Mouse (Mus musculus): ENCODE results near the gene Dzank1. TPM values are rescaled to one million over a fixed set of nuclear protein-coding genes. Genes with fewer than 3 reads are reported as not detected.

Gene Dzank1
- polyA plus RNA-seq, 1 experiment, result 0.16 TPM

DNA sequence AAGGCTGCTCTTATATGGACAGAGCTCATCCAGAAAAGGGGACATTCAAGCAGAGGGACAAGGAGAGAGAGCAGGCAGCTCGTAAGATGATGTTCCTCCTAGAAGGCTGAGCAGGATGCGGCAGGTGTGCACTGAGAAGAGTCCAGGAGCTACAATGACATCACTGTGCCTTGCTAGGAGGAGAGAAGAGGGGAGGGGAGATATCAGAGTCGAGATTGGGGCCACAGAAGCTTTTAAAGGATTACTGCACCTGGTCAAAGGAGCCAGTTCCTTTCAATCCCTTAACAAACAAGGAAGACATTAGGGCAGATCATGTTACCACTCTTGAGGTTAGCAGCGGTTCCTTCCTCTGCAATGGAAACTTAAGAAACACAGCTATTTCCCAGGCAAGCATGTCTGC is 20.3 kb upstream of the Dzank1 start:
- Histone ChIP-seq H3K79me2 (ENCODE audit: control insufficient read depth, insufficient read depth) (no peaks in the 10 kb centered on the region), H3K36me3 (ENCODE audit: control insufficient read depth, insufficient read depth) (peaks cover 26% of the 10 kb centered on the region), H3K4me3 (ENCODE audit: insufficient read depth, poor library complexity, severe bottlenecking) (no peak overlapping the region), H3K27me3 (ENCODE audit: control insufficient read depth, insufficient read depth, insufficient read length) (no peaks in the 10 kb centered on the region), H3ac (ENCODE audit: control insufficient read depth, insufficient read length, low read depth) (no peak overlapping the region), H3K79me3 (ENCODE audit: low read depth) (no peaks in the 10 kb centered on the region)
- TF ChIP-seq MYOG (IDR thresholded peaks at IDR 0.05; ENCODE audit: control insufficient read depth, extremely low read depth, insufficient read length) (no peak), CTCF (IDR thresholded peaks at IDR 0.05; ENCODE audit: control insufficient read depth, insufficient read depth, insufficient read length) (no peak), MAX (IDR thresholded peaks at IDR 0.05) (no peak), FOSL1 (IDR thresholded peaks at IDR 0.05; ENCODE audit: insufficient read depth, low read length, poor library complexity, severe bottlenecking) (no peak), USF1 (IDR thresholded peaks at IDR 0.05; ENCODE audit: low read depth) (no peak), CEBPB (IDR thresholded peaks at IDR 0.05; ENCODE audit: low read depth) (no peak), MYOD1 (IDR thresholded peaks at IDR 0.05; ENCODE audit: control insufficient read depth, insufficient read length, low read depth) (no peak)

DNA sequence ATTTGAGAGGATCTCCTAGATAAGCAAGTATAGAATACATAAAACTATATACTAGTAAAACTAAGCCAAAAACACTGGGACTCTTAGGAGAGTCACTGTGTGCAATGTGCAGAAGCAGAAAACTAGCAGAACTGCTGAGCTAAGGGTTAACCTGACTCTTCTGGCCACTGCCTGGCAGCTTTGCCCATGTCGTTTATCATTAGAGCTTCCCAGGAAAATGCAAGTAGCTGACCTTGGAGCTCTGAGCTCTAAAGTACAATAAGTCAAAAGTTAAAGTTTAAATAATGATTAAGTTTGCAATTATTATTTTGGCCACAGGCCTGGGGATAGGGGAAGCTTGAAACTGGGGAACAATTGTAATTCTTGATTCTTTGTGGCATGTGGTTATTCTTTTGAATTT is 18.3 kb upstream of the Dzank1 start:
- no peaks in the 10 kb centered on the region for H3K79me2 ChIP-seq (ENCODE audit: control insufficient read depth, insufficient read depth)
- no peaks in the 10 kb centered on the region for H3K79me3 ChIP-seq (ENCODE audit: low read depth)
- no peak overlapping the region for H3K4me3 ChIP-seq (ENCODE audit: insufficient read depth, poor library complexity, severe bottlenecking)
- H3K36me3 ChIP-seq (ENCODE audit: control insufficient read depth, insufficient read depth), result peaks cover 29% of the 10 kb centered on the region
- H3K27me3 ChIP-seq (ENCODE audit: control insufficient read depth, insufficient read depth, insufficient read length), result no peaks in the 10 kb centered on the region
- TF ChIP-seq MAX (IDR thresholded peaks at IDR 0.05) (no peak), FOSL1 (IDR thresholded peaks at IDR 0.05; ENCODE audit: insufficient read depth, low read length, poor library complexity, severe bottlenecking) (no peak), MYOD1 (IDR thresholded peaks at IDR 0.05; ENCODE audit: control insufficient read depth, insufficient read length, low read depth) (no peak), MYOG (IDR thresholded peaks at IDR 0.05; ENCODE audit: control insufficient read depth, extremely low read depth, insufficient read length) (no peak), CTCF (IDR thresholded peaks at IDR 0.05; ENCODE audit: control insufficient read depth, insufficient read depth, insufficient read length) (no peak), USF1 (IDR thresholded peaks at IDR 0.05; ENCODE audit: low read depth) (no peak)
- H3ac ChIP-seq (ENCODE audit: control insufficient read depth, insufficient read length, low read depth), result no peak overlapping the region

DNA sequence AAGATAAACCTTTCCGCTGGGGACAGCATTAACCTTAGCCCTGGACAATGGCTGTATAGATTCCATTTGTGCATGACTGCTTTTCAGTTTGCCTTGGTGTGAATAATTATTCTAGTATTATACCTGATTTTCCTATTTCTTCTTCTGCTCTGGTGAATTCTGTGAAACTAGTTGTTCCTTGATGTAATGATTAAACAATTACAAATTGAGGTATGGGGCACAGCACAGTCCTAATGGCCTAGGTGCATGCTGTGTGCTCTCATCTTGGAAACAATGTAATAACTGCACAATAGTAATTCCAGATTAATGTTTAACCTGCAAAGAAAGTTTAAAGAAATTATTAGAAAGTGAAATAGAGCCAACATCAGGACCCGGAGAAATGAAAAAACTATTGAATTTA is 17.8 kb upstream of the Dzank1 start:
- Histone ChIP-seq H3K27me3 (ENCODE audit: control insufficient read depth, insufficient read depth, insufficient read length) (no peaks in the 10 kb centered on the region), H3K79me3 (ENCODE audit: low read depth) (no peaks in the 10 kb centered on the region), H3K36me3 (ENCODE audit: control insufficient read depth, insufficient read depth) (peaks cover 34% of the 10 kb centered on the region), H3K79me2 (ENCODE audit: control insufficient read depth, insufficient read depth) (no peaks in the 10 kb centered on the region), H3K4me3 (ENCODE audit: insufficient read depth, poor library complexity, severe bottlenecking) (no peak overlapping the region), H3ac (ENCODE audit: control insufficient read depth, insufficient read length, low read depth) (no peak overlapping the region)
- TF ChIP-seq FOSL1 (IDR thresholded peaks at IDR 0.05; ENCODE audit: insufficient read depth, low read length, poor library complexity, severe bottlenecking) (no peak), MAX (IDR thresholded peaks at IDR 0.05) (no peak), USF1 (IDR thresholded peaks at IDR 0.05; ENCODE audit: low read depth) (no peak), CEBPB (IDR thresholded peaks at IDR 0.05; ENCODE audit: low read depth) (no peak), CTCF (IDR thresholded peaks at IDR 0.05; ENCODE audit: control insufficient read depth, insufficient read depth, insufficient read length) (no peak), MYOG (IDR thresholded peaks at IDR 0.05; ENCODE audit: control insufficient read depth, extremely low read depth, insufficient read length) (no peak), MYOD1 (IDR thresholded peaks at IDR 0.05; ENCODE audit: control insufficient read depth, insufficient read length, low read depth) (no peak)

DNA sequence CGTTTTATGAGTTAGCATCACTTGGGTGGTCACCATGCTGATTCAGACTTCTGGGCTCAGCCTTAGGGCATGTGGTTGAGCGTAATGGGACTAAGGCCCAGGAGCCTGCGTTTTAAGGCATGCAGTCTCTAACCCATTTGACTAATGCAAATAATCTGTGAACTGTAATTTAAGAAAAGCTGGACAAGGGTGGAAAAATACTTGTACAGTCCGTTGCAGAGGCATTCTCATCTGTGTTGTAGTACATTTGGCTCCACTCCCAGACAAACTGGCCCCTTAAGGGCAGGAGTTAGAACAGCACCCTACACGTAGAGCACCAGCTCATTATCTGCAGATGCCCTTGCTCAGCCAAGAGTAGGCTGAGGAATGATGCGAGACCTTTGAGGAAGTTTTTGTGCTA is 17.4 kb upstream of the Dzank1 start:
- H3K4me3 ChIP-seq (ENCODE audit: insufficient read depth, poor library complexity, severe bottlenecking), result no peak overlapping the region
- no peaks in the 10 kb centered on the region for H3K79me2 ChIP-seq (ENCODE audit: control insufficient read depth, insufficient read depth)
- H3K27me3 ChIP-seq (ENCODE audit: control insufficient read depth, insufficient read depth, insufficient read length), result no peaks in the 10 kb centered on the region
- no peaks in the 10 kb centered on the region for H3K79me3 ChIP-seq (ENCODE audit: low read depth)
- peaks cover 37% of the 10 kb centered on the region for H3K36me3 ChIP-seq (ENCODE audit: control insufficient read depth, insufficient read depth)
- no peak for TF ChIP-seq MYOD1 (IDR thresholded peaks at IDR 0.05; ENCODE audit: control insufficient read depth, insufficient read length, low read depth)
- TF ChIP-seq FOSL1 (IDR thresholded peaks at IDR 0.05; ENCODE audit: insufficient read depth, low read length, poor library complexity, severe bottlenecking), result no peak
- no peak for TF ChIP-seq CTCF (IDR thresholded peaks at IDR 0.05; ENCODE audit: control insufficient read depth, insufficient read depth, insufficient read length)
- TF ChIP-seq MYOG (IDR thresholded peaks at IDR 0.05; ENCODE audit: control insufficient read depth, extremely low read depth, insufficient read length), result no peak
- no peak for TF ChIP-seq MAX (IDR thresholded peaks at IDR 0.05)
- H3ac ChIP-seq (ENCODE audit: control insufficient read depth, insufficient read length, low read depth), result no peak overlapping the region

DNA sequence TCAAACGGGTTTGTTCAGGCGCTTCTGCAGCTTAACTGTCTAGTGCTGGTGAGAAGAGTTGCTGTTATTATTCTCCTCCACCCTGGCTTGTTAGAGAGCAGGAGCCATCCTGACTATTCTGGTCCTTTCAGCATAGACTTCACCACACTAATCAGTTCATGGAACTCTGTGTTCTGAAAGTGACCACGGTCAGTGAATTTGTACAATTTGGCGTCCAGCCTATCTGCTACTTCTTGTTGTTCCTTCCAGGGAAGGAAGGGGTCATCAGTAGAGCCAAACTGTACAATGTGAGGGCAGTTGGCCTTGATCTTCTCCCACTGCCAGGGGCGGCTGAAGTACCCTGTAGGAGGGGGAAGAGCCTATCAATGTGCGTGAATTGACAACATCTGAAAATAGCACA is 16.5 kb upstream of the Dzank1 start:
- H3K79me2 ChIP-seq (ENCODE audit: control insufficient read depth, insufficient read depth), result no peaks in the 10 kb centered on the region
- H3ac ChIP-seq (ENCODE audit: control insufficient read depth, insufficient read length, low read depth), result no peak overlapping the region
- H3K4me3 ChIP-seq (ENCODE audit: insufficient read depth, poor library complexity, severe bottlenecking), result no peak overlapping the region
- TF ChIP-seq MAX (IDR thresholded peaks at IDR 0.05) (no peak), MYOD1 (IDR thresholded peaks at IDR 0.05; ENCODE audit: control insufficient read depth, insufficient read length, low read depth) (no peak), CEBPB (IDR thresholded peaks at IDR 0.05; ENCODE audit: low read depth) (no peak), MYOG (IDR thresholded peaks at IDR 0.05; ENCODE audit: control insufficient read depth, extremely low read depth, insufficient read length) (no peak), FOSL1 (IDR thresholded peaks at IDR 0.05; ENCODE audit: insufficient read depth, low read length, poor library complexity, severe bottlenecking) (no peak)
- no peaks in the 10 kb centered on the region for H3K79me3 ChIP-seq (ENCODE audit: low read depth)
- no peaks in the 10 kb centered on the region for H3K27me3 ChIP-seq (ENCODE audit: control insufficient read depth, insufficient read depth, insufficient read length)
- H3K36me3 ChIP-seq (ENCODE audit: control insufficient read depth, insufficient read depth), result peaks cover 47% of the 10 kb centered on the region

DNA sequence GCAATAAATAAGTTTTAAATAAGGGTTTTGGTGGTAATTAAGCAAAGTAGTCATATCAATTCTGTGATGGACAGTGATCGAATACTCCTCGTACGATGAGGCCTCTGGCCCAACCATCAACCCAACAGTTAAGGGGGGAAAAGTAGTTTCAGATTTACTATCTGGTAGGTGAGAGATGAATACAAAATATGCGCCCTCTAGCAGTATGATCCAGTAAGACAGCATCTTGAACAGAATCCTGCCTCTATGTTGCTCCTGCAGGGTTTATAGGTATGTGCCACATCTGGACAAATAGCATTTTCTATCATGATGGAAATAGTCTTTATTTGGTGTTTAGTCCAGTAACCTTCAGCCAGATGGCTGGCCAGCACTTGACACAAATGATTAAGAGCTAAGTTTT is 14.0 kb upstream of the Dzank1 start:
- peaks cover 71% of the 10 kb centered on the region for H3K36me3 ChIP-seq (ENCODE audit: control insufficient read depth, insufficient read depth)
- no peaks in the 10 kb centered on the region for H3K27me3 ChIP-seq (ENCODE audit: control insufficient read depth, insufficient read depth, insufficient read length)
- no peak overlapping the region for H3K4me3 ChIP-seq (ENCODE audit: insufficient read depth, poor library complexity, severe bottlenecking)
- H3K79me3 ChIP-seq (ENCODE audit: low read depth), result no peaks in the 10 kb centered on the region
- TF ChIP-seq CEBPB (IDR thresholded peaks at IDR 0.05; ENCODE audit: low read depth) (no peak), MAX (IDR thresholded peaks at IDR 0.05) (no peak), FOSL1 (IDR thresholded peaks at IDR 0.05; ENCODE audit: insufficient read depth, low read length, poor library complexity, severe bottlenecking) (no peak), CTCF (IDR thresholded peaks at IDR 0.05; ENCODE audit: control insufficient read depth, insufficient read depth, insufficient read length) (no peak), MYOD1 (IDR thresholded peaks at IDR 0.05; ENCODE audit: control insufficient read depth, insufficient read length, low read depth) (no peak), MYOG (IDR thresholded peaks at IDR 0.05; ENCODE audit: control insufficient read depth, extremely low read depth, insufficient read length) (no peak), USF1 (IDR thresholded peaks at IDR 0.05; ENCODE audit: low read depth) (no peak)
- H3ac ChIP-seq (ENCODE audit: control insufficient read depth, insufficient read length, low read depth), result no peak overlapping the region
- no peaks in the 10 kb centered on the region for H3K79me2 ChIP-seq (ENCODE audit: control insufficient read depth, insufficient read depth)

All from C2C12 (cell line).